Mouse (Mus musculus) heart, postnatal 0 days (tissue): ENCODE data around the gene Gtpbp4. TPM values are rescaled to one million over a fixed set of nuclear protein-coding genes. Genes with fewer than 3 reads are reported as not detected.
A peak's percentile ranks its signal among the peaks of the same experiment; 100 is the strongest.
"Not testable (repeated sequence)": the region's sequence is repeated elsewhere in the genome, so short reads cannot be mapped to it uniquely, and the experiment has no call there.

ENCODE experiments used
- ATAC-seq: fragments of 200-750 bp; cut with Nextera tagmentation; 2 replicates; pipeline ENCODE4 v1.8.0; 2017; ENCODE audit warnings: low read depth, moderate number of reproducible peaks, moderate library complexity; ENCODE audit not compliant: insufficient read depth
- DNase-seq: peaks from one replicate; pipeline ENCODE4 v3.0.0-alpha.2; 2016; ENCODE audit warnings: low spot score
- H3K27ac ChIP-seq: fragments of 300-500 bp; sonication (generic); 2 replicates; pipeline ENCODE4 v1.5.1; 2014; ENCODE audit warnings: low read depth, mild to moderate bottlenecking
- H3K27me3 ChIP-seq: fragments of 300-500 bp; sonication (generic); 2 replicates; pipeline ENCODE4 v1.6.1; 2014; ENCODE audit warnings: low read length, mixed read lengths; ENCODE audit not compliant: control insufficient read depth, insufficient read depth
- H3K36me3 ChIP-seq: fragments of 300-500 bp; sonication (generic); replicated peaks from 2 replicates; pipeline ENCODE4 v1.6.1; 2014; ENCODE audit warnings: low read length, mixed read lengths; ENCODE audit not compliant: control insufficient read depth, insufficient read depth
- H3K4me1 ChIP-seq: fragments of 300-500 bp; sonication (generic); 2 replicates; pipeline ENCODE4 v1.6.1; 2014; ENCODE audit warnings: antibody characterized with exemption; ENCODE audit not compliant: control insufficient read depth, insufficient read depth
- H3K4me2 ChIP-seq: fragments of 300-500 bp; sonication (generic); 2 replicates; pipeline ENCODE4 v1.6.1; 2014; ENCODE audit warnings: low read depth, mild to moderate bottlenecking, low read length, moderate library complexity
- H3K4me3 ChIP-seq: fragments of 300-500 bp; sonication (generic); 2 replicates; pipeline ENCODE4 v1.5.1; 2014; ENCODE audit warnings: low read depth, low read length
- H3K9ac ChIP-seq: fragments of 300-500 bp; sonication (generic); replicated peaks from 2 replicates; pipeline ENCODE4 v1.6.1; 2014; ENCODE audit warnings: low read depth, low read length, mixed read lengths
- H3K9me3 ChIP-seq: fragments of 300-500 bp; sonication (generic); replicated peaks from 2 replicates; pipeline ENCODE4 v1.6.1; 2016; ENCODE audit warnings: low read length; ENCODE audit not compliant: control insufficient read depth
- CTCF ChIP-seq: IDR thresholded peaks from 2 replicates; pipeline ENCODE4 v1.5.1; 2016; ENCODE audit warnings: antibody characterized with exemption, control low read depth, low read depth
- EP300 ChIP-seq: IDR thresholded peaks from 2 replicates; pipeline ENCODE4 v1.6.1; 2016; ENCODE audit warnings: antibody characterized with exemption, low read depth
- WGBS: fragments of 180-500 bp; shearing (Covaris S2); extraction: QIAGEN DNeasy Blood & Tissue Kit; methylation state at CpG from one replicate; pipeline ENCODE4 v1.1.7; 2014; 5-methylcytosine and 5-hydroxymethylcytosine counted together
- polyA plus RNA-seq: library from polyadenylated mRNA; unstranded; fragments of >200 nt; fragmentation: Nextera tagmentation; extraction: Ambion mirVana; gene quantifications from 2 replicates; pipeline ENCODE4 v1.2.1, GENCODE M21; 2015
- total RNA-seq: library from RNA; depleted of rRNA; stranded (reverse); fragments of >200 nt; gene quantifications from 2 replicates; pipeline ENCODE4 v1.2.3, GENCODE M21; 2014; ENCODE audit warnings: low replicate concordance

Gtpbp4 gene
- total and polyA plus RNA-seq, 2 experiments from 2014 or later = 4.2 to 42.5 TPM

DNA sequence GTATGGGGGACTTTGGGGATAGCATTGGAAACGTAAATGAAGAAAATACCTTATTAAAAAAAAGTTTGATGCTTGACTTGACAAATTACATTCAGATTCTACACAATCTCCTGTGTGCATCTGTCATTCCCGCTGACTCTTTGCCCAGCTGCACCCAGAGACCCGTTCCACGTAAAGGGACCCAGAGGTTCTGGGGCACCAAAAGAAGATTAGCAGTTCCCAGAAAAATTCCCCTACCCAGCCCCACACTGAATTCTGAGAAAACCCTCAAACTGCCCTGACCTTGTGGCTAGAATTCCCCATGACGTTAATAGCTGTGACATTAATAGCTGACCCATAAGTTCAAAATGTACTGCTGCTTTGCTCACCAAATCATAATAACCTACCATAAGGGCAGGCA lies 30.7 kb downstream of the Gtpbp4 start:
- no peak for DNase-seq
- Histone ChIP-seq H3K36me3 (peaks cover 14% of the 10 kb centered on the region), H3K27me3 (no peaks in the 10 kb centered on the region), H3K4me1 (peaks cover 15% of the 10 kb centered on the region), H3K27ac (no peak overlapping the region), H3K9me3 (no peaks in the 10 kb centered on the region), H3K4me2 (no peak overlapping the region), H3K4me3 (no peak overlapping the region), H3K9ac (no peak overlapping the region)
- 89% methylated on average over 5 of the region's 5 CpGs for WGBS
- TF ChIP-seq EP300 (no peak), CTCF (no peak)
- ATAC-seq = no peak

- not testable (repeated sequence) for H3K27me3 ChIP-seq, H3K4me3 ChIP-seq, H3K36me3 ChIP-seq, DNase-seq, H3K9me3 ChIP-seq
- peaks cover 15% of the 10 kb centered on the region for H3K4me1 ChIP-seq
- H3K27ac ChIP-seq = peak overlapping the region; percentile 70
- WGBS = 22% methylated on average over 5 of the region's 5 CpGs
- peak overlapping the region; percentile 33 for H3K4me2 ChIP-seq
- ATAC-seq = 0 out of 2 replicates have a peak, but pooled peaks have one; percentile 33
- H3K9ac ChIP-seq = peak overlapping the region; percentile 42; the same call in 1 of the 2 replicates
These were observed 33.6 kb downstream of the Gtpbp4 start for GRCm38 (mm10) chr13:8962266-8962665.

DNA sequence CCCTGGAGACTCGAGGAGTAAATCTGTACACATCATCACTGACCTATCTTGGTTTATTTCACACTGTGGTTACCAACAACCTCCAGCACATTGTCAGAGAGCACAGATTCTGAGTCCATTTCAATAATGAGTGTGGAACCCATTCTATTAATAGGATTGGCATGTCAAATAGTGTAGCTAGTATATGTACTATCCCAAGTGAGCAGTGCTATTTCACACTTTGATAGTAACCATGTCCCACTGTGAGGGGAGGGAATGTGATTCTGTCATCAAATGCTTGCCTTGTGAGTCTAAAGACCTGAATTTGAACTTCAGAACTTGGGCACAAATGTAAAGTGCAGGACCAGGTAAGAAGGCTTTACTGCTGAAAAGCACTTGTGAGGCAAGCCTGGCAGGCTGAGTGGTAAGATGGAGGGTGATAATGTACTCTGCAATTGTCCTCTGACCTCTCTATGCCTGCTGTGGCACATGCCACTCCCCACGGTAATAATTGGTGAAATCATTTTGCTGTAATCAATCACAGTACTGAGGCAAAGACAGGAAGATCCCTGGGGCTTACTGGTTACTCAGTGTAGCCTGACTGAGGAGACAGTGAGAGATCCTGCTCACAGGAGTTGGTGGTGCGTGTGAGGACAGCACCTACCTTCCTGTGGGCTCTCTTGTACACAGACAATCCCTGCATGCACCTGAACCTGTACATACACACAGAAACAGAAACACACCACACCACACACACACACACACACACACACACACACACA lies 34.6 kb downstream of the Gtpbp4 start:
- not testable (repeated sequence) for H3K9ac ChIP-seq, H3K4me3 ChIP-seq, H3K27me3 ChIP-seq, H3K4me2 ChIP-seq, H3K36me3 ChIP-seq, H3K9me3 ChIP-seq, DNase-seq
- WGBS = 42% methylated on average over 3 of the region's 3 CpGs
- Histone ChIP-seq H3K27ac (peak overlapping the region; percentile 70), H3K4me1 (peaks cover 15% of the 10 kb centered on the region)
- ATAC-seq = 0 out of 2 replicates have a peak, but pooled peaks have one; percentile 39

GRCm38 (mm10) chr13:8959554-8959953 lies 36.3 kb downstream of the Gtpbp4 start:
- WGBS = 67% methylated on average over 4 of the region's 6 CpGs
- H3K27ac ChIP-seq, H3K4me3 ChIP-seq, H3K4me2 ChIP-seq, H3K27me3 ChIP-seq, ATAC-seq, H3K9ac ChIP-seq, DNase-seq, H3K9me3 ChIP-seq, H3K36me3 ChIP-seq: not testable (repeated sequence)
- peaks cover 15% of the 10 kb centered on the region for H3K4me1 ChIP-seq

DNA sequence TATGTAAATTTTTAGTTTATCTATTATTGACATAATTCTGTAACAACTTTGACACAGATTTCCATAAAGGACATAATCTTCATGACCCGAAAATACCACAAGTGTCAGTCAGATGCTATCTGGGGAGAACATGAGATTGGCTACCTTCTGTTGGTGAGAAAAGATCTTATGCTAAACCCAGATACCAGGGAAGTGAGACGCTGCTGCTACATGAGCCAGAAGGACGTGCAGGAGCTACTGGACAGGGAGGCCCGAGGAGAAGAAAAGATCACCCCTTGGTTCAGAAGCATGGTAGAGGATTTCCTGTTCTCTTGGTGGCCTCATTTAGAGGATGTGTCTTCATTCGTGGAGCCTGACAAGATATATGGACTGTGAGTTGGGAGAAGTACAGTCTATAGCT lies 36.8 kb downstream of the Gtpbp4 start:
- not testable (repeated sequence) for H3K4me2 ChIP-seq, H3K27ac ChIP-seq, H3K9ac ChIP-seq, H3K36me3 ChIP-seq, ATAC-seq, H3K4me3 ChIP-seq, DNase-seq, H3K27me3 ChIP-seq, H3K9me3 ChIP-seq
- 50% methylated on average over 1 of the region's 5 CpGs for WGBS
- H3K4me1 ChIP-seq = peaks cover 15% of the 10 kb centered on the region

DNA sequence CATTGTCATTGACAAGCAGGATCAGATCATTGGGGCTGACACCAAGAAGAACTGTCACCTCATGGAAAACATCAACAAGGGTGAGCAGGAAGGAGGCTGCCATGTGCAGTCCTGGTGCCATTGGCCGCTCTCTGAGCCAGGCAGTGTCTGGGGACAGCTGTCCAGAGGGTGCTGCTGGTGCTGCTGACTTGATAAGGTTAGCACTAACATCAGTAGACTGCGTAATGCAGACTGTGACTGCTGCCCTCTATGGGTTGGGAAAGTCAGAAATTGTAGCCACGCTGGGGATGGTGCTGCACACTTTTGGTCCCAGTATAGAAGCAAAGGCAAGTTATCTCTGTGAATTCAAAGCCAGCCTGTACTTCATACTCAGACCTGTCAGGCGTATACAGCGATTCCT lies 39.0 kb downstream of the Gtpbp4 start:
- not testable (repeated sequence) for H3K4me3 ChIP-seq, H3K4me1 ChIP-seq, H3K4me2 ChIP-seq, H3K9ac ChIP-seq, H3K27ac ChIP-seq, H3K36me3 ChIP-seq, H3K27me3 ChIP-seq, H3K9me3 ChIP-seq, DNase-seq
- WGBS = no CpG with 5 or more reads among the region's 5 CpGs
- peak; percentile 39 for ATAC-seq

DNA sequence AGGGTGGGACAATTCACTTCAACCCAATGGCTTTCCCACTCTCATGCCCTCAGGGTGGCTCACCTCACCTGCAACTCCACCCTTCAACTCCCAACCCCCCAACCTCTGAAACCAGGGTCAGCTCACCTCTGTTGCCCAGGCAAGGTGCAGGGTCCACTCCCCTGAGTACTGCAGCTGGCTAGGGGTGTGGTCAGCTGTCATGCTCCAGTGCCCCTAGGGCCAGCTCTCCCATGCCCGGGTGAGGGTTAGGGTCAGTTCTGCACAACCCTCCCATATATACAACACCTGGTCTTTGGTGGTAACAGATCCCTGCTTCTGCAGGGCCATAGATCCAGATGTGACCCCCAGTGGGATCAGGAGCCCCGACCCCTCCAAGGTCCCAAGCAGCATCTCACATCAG lies 40.8 kb downstream of the Gtpbp4 start:
- H3K9ac ChIP-seq, H3K27me3 ChIP-seq, H3K4me2 ChIP-seq, H3K4me3 ChIP-seq, DNase-seq, H3K4me1 ChIP-seq, H3K36me3 ChIP-seq, ATAC-seq, H3K9me3 ChIP-seq, H3K27ac ChIP-seq: not testable (repeated sequence)
- WGBS = 87% methylated on average over 1 of the region's 2 CpGs

DNA sequence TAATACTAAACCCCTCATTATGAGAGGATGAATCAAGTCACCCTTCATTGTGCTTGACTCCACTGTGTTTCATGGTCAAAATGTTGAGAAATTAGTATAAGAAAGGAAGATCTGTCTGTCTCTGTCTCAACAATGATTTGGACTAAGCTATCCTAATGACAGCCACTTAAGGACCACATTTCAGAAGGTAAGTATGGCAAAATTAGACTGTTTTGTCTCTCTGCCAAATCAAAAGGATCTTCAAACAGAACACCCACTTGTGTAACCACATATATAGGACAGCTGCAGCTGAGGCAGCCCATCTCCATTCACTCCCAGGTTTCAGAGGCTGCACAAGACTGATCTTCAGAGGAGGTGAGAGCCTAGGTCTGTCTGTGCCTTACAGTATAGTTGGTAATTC lies 43.3 kb downstream of the Gtpbp4 start, which contains the start of gene Idi2:
Idi2 (plus strand) TSS at position 301 of the 400 bp plus-strand sequence.
- not testable (repeated sequence) for H3K9ac ChIP-seq, H3K9me3 ChIP-seq, H3K4me2 ChIP-seq, DNase-seq, H3K27me3 ChIP-seq, H3K27ac ChIP-seq, H3K36me3 ChIP-seq, H3K4me3 ChIP-seq, ATAC-seq, H3K4me1 ChIP-seq
